Mouse (Mus musculus) limb, embryonic 10.5 days (tissue): ENCODE measurements around the gene Ssr2. TPM values are rescaled to one million over a fixed set of nuclear protein-coding genes. Genes with fewer than 3 reads are reported as not detected.
"Not testable (repeated sequence)": the region's sequence is repeated elsewhere in the genome, so short reads cannot be mapped to it uniquely, and the experiment has no call there.

Source experiments
- DNase-seq: peaks from one replicate; pipeline ENCODE4 v3.0.0-alpha.2; 2017; ENCODE audit warnings: low spot score
- H3K27ac ChIP-seq: fragments of 300-500 bp; sonication (generic); 2 replicates; pipeline ENCODE4 v1.5.1; 2016; ENCODE audit warnings: mild to moderate bottlenecking
- H3K27me3 ChIP-seq: fragments of 300-500 bp; sonication (generic); 2 replicates; pipeline ENCODE4 v1.6.1; 2016; ENCODE audit warnings: low read depth, mild to moderate bottlenecking; ENCODE audit not compliant: poor library complexity, severe bottlenecking
- H3K36me3 ChIP-seq: fragments of 300-500 bp; sonication (generic); 2 replicates; pipeline ENCODE4 v1.6.1; 2016; ENCODE audit warnings: mild to moderate bottlenecking, moderate library complexity
- H3K4me1 ChIP-seq: fragments of 300-500 bp; sonication (generic); 2 replicates; pipeline ENCODE4 v1.6.1; 2016
- H3K4me3 ChIP-seq: fragments of 300-500 bp; sonication (generic); 2 replicates; pipeline ENCODE4 v1.5.1; 2016; ENCODE audit warnings: mild to moderate bottlenecking, moderate library complexity
- H3K9me3 ChIP-seq: fragments of 300-500 bp; sonication (generic); replicated peaks from 2 replicates; pipeline ENCODE4 v1.6.1; 2016; ENCODE audit warnings: mild to moderate bottlenecking
- WGBS: fragments of 180-500 bp; shearing (Covaris S2); methylation state at CpG from one replicate; pipeline ENCODE4 v1.1.7; 2016; 5-methylcytosine and 5-hydroxymethylcytosine counted together
- polyA plus RNA-seq: library from polyadenylated mRNA; unstranded; fragments of >200 nt; fragmentation: Nextera tagmentation; extraction: Ambion mirVana; gene quantifications from 2 replicates; pipeline ENCODE4 v1.2.1, GENCODE M21; 2016

Gene Ssr2
- polyA plus RNA-seq, 1 experiment from 2014 or later, result 199 TPM

DNA sequence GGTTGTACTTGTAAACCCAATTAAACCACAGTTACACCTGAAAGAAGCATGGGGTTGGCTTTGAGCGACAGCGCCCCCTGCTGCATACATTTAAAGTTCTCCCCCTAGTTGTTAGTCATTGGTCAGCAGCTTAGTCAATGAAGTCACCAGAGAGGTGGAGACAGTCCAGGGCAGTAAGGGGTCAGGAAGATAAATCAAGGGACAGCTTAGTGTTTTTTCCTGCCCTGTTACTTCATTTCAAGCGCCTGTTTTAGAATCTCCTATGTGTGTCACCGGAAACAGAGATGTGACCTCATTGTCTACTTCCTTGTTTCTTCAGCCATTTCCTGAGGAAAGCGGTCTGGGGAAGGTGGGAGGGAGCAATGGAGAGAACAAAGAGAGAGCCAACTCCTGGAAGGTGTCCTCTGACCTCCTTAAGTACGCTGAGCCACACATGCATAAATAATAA lies 28.1 kb downstream of the Ssr2 start:
- DNase-seq, result peak; percentile 74
- Histone ChIP-seq H3K27ac (0 out of 2 replicates have a peak overlapping the region, but pooled peaks have one; percentile 10), H3K4me1 (peaks cover 29% of the 10 kb centered on the region), H3K36me3 (no peaks in the 10 kb centered on the region), H3K4me3 (no peak overlapping the region), H3K9me3 (no peaks in the 10 kb centered on the region), H3K27me3 (no peaks in the 10 kb centered on the region)
- WGBS, result 26% methylated on average over 6 of the region's 6 CpGs

DNA sequence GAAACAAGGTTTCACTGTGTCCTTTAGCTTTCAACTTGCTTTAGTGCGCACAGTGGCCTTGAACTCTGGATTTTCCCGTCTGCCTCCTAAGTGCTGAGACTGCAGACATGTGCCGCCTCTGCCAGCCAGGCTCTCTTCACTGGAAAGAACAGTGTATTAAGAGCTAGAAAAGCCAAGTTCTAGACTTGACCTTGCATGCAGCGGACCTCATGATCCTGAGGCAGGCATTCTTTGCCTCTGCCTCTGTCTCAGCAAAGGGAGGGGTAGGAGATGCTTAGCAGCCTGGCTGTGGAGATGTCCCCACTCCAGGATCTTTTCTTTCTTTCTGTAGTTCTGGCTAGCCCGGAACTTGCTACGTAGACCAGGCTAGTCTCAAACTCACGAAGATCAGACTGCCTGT lies 29.2 kb downstream of the Ssr2 start:
- H3K27ac ChIP-seq, result no peak overlapping the region
- 93% methylated on average over 7 of the region's 7 CpGs for WGBS
- no peak overlapping the region for H3K4me3 ChIP-seq
- no peaks in the 10 kb centered on the region for H3K27me3 ChIP-seq
- DNase-seq, result no peak
- H3K4me1 ChIP-seq, result peaks cover 29% of the 10 kb centered on the region
- no peaks in the 10 kb centered on the region for H3K36me3 ChIP-seq
- no peaks in the 10 kb centered on the region for H3K9me3 ChIP-seq

DNA sequence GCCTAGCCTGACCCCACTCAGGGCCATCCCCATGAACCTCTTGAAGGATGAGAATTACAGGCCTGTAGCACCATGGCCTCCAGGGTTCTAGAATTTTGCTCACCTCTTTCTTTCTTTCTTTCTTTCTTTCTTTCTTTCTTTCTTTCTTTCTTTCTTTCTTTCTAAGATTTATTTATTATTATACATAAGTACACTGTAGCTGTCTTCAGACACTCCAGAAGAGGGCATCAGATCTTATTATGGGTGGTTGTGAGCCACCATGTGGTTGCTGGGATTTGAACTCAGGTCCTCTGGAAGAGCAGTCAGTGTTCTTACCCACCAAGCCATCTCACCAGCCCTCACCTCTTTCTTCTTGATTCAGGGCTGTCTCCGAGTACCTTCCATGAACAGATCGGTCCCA lies 30.0 kb downstream of the Ssr2 start, which contains the start of gene Arhgef2:
Arhgef2 (plus strand) TSS at position 301 of the 400 bp plus-strand sequence.
- not testable (repeated sequence) for H3K36me3 ChIP-seq, DNase-seq, H3K9me3 ChIP-seq, H3K27me3 ChIP-seq
- Histone ChIP-seq H3K27ac (peak within 1 kb of the TSS; percentile 75), H3K4me1 (peaks cover 29% of the 10 kb centered on the region), H3K4me3 (peak within 1 kb of the TSS; percentile 50)
- 93% methylated on average over 2 of the region's 2 CpGs for WGBS

GRCm38 (mm10) chr3:88607065-88607757 lies 31.5 kb downstream of the Ssr2 start:
- no peaks in the 10 kb centered on the region for H3K36me3 ChIP-seq
- peaks cover 29% of the 10 kb centered on the region for H3K4me1 ChIP-seq
- peak; percentile 95 for DNase-seq
- H3K27ac ChIP-seq, result peak overlapping the region; percentile 75
- no peaks in the 10 kb centered on the region for H3K9me3 ChIP-seq
- H3K27me3 ChIP-seq, result no peaks in the 10 kb centered on the region
- WGBS, result 0% methylated on average over 20 of the region's 20 CpGs
- H3K4me3 ChIP-seq, result peak overlapping the region; percentile 50

GRCm38 (mm10) chr3:88607758-88608138 lies 32.1 kb downstream of the Ssr2 start:
- no peaks in the 10 kb centered on the region for H3K27me3 ChIP-seq
- no peak for DNase-seq
- H3K4me3 ChIP-seq, result peak overlapping the region; percentile 50
- H3K27ac ChIP-seq, result peak overlapping the region; percentile 75
- peaks cover 29% of the 10 kb centered on the region for H3K4me1 ChIP-seq
- no peaks in the 10 kb centered on the region for H3K36me3 ChIP-seq
- WGBS, result 33% methylated on average over 10 of the region's 10 CpGs
- H3K9me3 ChIP-seq, result no peaks in the 10 kb centered on the region

DNA sequence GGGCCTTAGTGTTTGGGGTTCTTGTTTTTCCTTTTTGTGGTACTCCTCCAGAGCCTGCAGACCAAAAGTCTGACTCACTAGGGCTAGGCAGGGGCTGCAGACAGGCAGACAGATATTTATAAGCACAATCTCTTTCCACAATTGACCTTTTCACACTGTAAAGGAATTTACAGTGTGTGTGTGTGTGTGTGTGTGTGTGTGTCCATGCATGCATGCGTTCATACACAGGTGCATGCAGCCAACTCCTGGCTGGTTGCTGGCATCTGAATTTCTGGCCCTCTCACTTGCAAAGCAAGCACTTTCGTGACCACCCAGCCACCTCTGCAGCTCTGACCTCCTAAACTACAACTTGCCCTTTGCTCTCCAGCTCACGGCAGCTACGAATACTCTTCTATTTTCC lies 33.4 kb downstream of the Ssr2 start:
- Histone ChIP-seq H3K27me3 (no peaks in the 10 kb centered on the region), H3K36me3 (no peaks in the 10 kb centered on the region), H3K9me3 (no peaks in the 10 kb centered on the region), H3K4me1 (peaks cover 23% of the 10 kb centered on the region), H3K27ac (no peak overlapping the region), H3K4me3 (no peak overlapping the region)
- no peak for DNase-seq
- WGBS, result 75% methylated on average over 4 of the region's 4 CpGs

DNA sequence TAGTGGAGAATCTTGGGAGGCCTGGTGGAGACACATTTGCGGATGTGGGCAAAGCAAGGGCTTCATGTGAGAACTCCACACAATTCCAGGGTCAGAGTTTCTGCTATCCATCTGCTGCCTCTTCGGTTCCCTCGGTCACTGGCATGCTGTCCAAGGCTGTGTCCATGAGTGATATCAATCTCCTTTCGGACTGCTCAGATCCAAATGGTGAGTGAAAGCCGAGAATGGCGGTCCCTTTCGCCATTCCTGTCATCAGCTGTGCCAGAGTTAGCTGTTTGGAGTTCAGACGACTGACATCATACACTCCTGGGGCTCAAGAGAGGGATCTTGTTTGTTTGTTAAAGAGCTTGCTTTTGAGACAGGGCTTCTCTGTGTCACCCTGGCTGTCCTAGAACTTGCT lies 38.7 kb downstream of the Ssr2 start:
- DNase-seq, result no peak
- H3K9me3 ChIP-seq, result no peaks in the 10 kb centered on the region
- peaks cover 30% of the 10 kb centered on the region for H3K27me3 ChIP-seq
- 76% methylated on average over 8 of the region's 8 CpGs for WGBS
- H3K36me3 ChIP-seq, result no peaks in the 10 kb centered on the region
- peaks cover 14% of the 10 kb centered on the region for H3K4me1 ChIP-seq
- no peak overlapping the region for H3K27ac ChIP-seq
- H3K4me3 ChIP-seq, result no peak overlapping the region

DNA sequence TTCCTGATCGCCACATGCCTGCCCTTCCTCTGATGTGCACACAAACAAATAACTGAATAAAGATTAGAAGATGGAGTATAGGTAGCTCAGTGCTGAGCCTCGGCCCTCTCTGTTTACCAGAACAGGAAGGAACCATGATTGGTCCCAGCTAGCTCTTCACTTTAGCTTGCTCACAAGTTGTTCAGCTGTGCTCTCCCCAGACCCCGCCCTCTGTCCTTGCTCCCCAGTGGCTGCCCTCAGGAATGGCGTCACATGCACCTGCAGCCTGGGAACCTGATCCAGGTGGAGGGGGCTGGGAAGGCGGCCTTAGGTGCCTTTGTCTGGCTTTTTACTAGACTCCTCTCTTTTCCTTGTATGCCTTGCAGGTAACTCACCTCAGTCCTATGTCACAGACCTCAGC lies 39.4 kb downstream of the Ssr2 start:
- Histone ChIP-seq H3K9me3 (no peaks in the 10 kb centered on the region), H3K4me3 (no peak overlapping the region), H3K27me3 (peaks cover 30% of the 10 kb centered on the region), H3K36me3 (no peaks in the 10 kb centered on the region), H3K4me1 (peaks cover 19% of the 10 kb centered on the region), H3K27ac (peak overlapping the region; percentile 10; the same call in 1 of the 2 replicates)
- 58% methylated on average over 5 of the region's 5 CpGs for WGBS
- no peak for DNase-seq

DNA sequence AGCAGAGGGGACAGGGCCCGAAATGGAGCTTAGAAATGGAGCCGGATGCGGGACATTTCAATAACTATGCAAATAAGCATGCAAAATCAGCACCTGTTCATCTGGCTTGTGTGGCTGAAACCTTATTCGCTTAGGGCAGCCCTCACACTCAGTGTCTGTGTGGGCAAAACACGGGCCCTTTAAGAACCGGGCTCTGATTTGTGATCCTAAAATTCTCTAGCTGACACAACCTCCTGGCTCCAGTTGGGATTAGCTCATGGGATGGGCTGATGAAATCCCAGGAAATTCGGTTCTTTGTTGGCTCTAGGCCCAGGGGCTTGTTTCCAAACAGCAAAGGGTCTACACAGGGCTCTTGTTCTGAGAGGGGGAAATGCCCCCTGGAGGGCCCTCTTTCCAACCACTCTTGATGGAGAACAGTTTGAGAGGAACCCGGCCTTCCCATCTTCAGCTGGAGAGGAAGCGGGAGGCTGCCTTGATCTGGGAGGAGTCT lies 40.3 kb downstream of the Ssr2 start:
- H3K4me3 ChIP-seq, result no peak overlapping the region
- H3K27ac ChIP-seq, result no peak overlapping the region
- 59% methylated on average over 9 of the region's 9 CpGs for WGBS
- H3K36me3 ChIP-seq, result no peaks in the 10 kb centered on the region
- peaks cover 28% of the 10 kb centered on the region for H3K4me1 ChIP-seq
- peaks cover 30% of the 10 kb centered on the region for H3K27me3 ChIP-seq
- H3K9me3 ChIP-seq, result no peaks in the 10 kb centered on the region
- DNase-seq, result no peak

DNA sequence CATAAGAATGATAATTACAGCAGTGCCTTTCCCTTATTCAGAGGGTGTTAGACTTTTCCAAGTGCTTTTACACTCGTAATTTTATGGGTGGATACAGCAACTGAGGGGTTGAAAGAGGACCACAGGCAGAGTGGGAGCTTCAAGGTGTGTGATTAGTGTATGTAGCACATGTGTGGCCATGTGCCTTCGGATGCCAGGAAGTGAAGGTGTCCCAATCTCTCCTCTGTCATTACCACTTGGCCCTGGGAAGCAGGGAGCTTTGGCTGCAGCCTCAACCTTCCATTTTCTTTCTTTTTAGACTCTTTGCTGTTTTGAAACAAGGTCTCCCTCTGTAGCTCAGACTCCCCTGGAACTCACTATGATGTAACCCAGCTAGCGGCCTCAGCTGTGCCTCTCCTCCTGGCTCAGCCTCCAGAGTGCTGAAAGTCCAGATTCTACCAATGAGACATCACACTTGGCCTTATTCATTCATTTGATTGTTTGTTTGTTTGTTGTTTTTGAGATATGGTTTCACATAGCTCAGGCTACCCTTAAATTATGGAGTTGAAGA lies 41.4 kb downstream of the Ssr2 start:
- Histone ChIP-seq H3K36me3 (no peaks in the 10 kb centered on the region), H3K27me3 (peaks cover 30% of the 10 kb centered on the region), H3K27ac (no peak overlapping the region), H3K4me3 (no peak overlapping the region), H3K4me1 (peaks cover 30% of the 10 kb centered on the region), H3K9me3 (no peaks in the 10 kb centered on the region)
- DNase-seq, result no peak
- WGBS, result 77% methylated on average over 3 of the region's 3 CpGs

DNA sequence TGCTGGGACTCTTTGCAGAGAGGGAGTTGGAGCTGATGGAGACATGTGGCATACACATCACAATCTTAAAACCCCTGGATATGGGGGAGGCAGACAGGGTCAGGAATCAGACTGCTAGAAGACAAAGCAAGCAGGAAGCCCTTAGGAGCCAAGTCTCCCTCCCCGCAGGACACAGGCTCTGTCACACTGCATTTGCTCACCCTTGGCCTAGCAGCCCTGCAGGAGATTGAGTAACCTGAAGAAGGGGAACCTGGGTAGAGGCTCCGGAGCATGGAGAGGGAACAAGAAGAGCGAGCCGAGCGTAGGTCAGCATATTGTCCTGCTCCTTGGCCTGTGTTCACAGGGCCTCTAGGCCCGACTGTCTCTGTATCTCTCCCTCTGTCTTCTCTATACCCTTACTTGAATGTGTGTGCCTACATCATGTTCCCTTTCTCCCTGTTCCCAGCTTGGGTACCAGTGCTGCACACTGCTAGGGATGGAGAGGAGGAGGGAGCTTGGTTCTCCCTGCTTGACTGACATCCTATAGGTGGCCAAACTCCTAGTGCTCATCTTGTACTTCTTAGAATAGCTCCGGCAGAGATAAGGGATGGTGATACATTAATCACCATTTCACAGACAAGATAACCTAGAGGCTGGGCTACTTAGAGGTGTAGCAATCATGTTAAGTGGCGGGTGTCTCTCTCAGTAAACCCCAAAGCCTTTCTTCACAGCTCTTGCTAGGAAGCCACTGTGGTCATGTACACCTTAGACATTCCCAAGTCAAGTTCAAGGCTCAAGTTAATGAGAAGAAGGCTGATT lies 42.6 kb downstream of the Ssr2 start:
- DNase-seq, result no peak
- WGBS, result 63% methylated on average over 8 of the region's 8 CpGs
- Histone ChIP-seq H3K27me3 (peaks cover 30% of the 10 kb centered on the region), H3K27ac (peak overlapping the region; percentile 25; the same call in 1 of the 2 replicates), H3K9me3 (no peaks in the 10 kb centered on the region), H3K4me1 (peaks cover 39% of the 10 kb centered on the region), H3K4me3 (no peak overlapping the region), H3K36me3 (no peaks in the 10 kb centered on the region)

GRCm38 (mm10) chr3:88619113-88620097 lies 43.7 kb downstream of the Ssr2 start:
- Histone ChIP-seq H3K36me3 (peaks cover 3% of the 10 kb centered on the region), H3K4me3 (no peak overlapping the region), H3K27ac (no peak overlapping the region), H3K9me3 (no peaks in the 10 kb centered on the region), H3K4me1 (peaks cover 50% of the 10 kb centered on the region), H3K27me3 (peaks cover 30% of the 10 kb centered on the region)
- WGBS, result 39% methylated on average over 9 of the region's 9 CpGs
- no peak for DNase-seq
